Mouse (Mus musculus) left cerebral cortex, adult 2 months (tissue): ENCODE data around the gene Adcy2. TPM values are rescaled to one million over a fixed set of nuclear protein-coding genes. Genes with fewer than 3 reads are reported as not detected.
A peak's percentile ranks its signal among the peaks of the same experiment; 100 is the strongest.

Experiments used
- DNase-seq, 2 experiments: peaks; one replicate each; pipeline ENCODE4 v3.0.0; 2021 to 2022; ENCODE audit warnings: low spot score in 2 of 2, mixed read lengths in 1 of 2; ENCODE audit errors: extremely low spot score in 1 of 2
- H3K27ac ChIP-seq: fragments of 200-600 bp; 2 replicates; pipeline ENCODE4 v1.8.1; 2022
- H3K4me3 ChIP-seq: fragments of 200-600 bp; 2 replicates; pipeline ENCODE4 v1.8.1; 2022
- CTCF ChIP-seq: fragments of 200-600 bp; IDR thresholded peaks from 2 replicates; pipeline ENCODE4 v1.8.1; 2022; ENCODE audit warnings: antibody characterized with exemption, mild to moderate bottlenecking, moderate library complexity
- intact Hi-C: fragments of 180-260 bp; cut with DNase I; formaldehyde crosslinking; loops from one replicate; pipeline ENCODE4 v1.15.1; 2025
- total RNA-seq, 2 experiments: library from RNA; stranded (reverse); gene quantifications; 2 replicates each; pipeline ENCODE4 v1.2.3; 2021

The Adcy2 gene
- total RNA-seq, 2 experiments from 2014 or later, result 130 to 135 TPM

DNA sequence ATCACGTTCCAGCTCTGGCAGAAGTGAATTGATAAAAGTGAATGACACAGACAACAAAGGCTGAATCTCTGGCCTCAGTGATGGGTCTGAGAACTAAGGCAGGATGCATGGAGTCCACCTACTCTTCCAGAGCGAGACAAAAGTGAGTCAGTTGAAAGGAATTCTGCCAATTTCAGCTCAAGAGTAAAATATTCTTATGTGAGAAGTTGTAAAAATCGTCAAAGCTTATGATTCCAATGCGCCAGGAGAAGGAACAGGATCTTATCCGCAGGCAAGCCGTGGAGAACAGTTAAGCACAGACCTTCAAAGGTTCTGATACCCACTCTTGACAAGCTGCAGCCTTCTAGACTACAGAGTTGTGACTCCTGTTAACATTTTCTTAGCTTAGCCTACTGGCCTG, 396.3 kb downstream of the Adcy2 start:
- no peak overlapping the region for H3K4me3 ChIP-seq
- no peak for DNase-seq
- intact Hi-C loops, result loop anchor here (2.0 to 10.0 kb wide), 3 partner anchors 482 to 879 kb away; no protein-coding TSS in a partner anchor
- peak overlapping the region; percentile 63; the same call in 1 of the 2 replicates for H3K27ac ChIP-seq
- no peak for TF ChIP-seq CTCF

DNA sequence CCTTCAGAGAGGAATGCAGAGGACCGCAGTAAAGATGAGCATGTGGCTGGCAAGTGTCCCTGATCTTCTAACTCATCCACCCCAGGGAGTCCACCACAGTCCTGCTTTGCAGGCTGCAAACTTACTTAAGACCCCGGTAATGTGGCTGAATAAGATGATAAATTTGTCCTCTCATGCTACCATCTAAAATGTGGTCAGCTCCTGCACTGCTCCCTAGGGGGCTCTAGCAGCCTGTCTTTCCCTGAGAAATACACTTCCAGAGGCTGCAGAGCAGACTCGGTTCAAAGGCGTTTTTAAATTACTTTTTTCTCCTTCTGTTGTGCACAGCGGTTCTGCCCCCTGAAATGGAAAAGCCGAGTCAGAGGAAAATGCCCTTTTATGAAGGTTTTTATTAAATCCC, 398.2 kb downstream of the Adcy2 start:
- peak; percentile 79 for TF ChIP-seq CTCF
- intact Hi-C loops, result loop anchor here (2.0 to 10.0 kb wide), 3 partner anchors 402 to 881 kb away; no protein-coding TSS in a partner anchor
- peak in 1 of 2 experiments; percentile 51 for DNase-seq
- Histone ChIP-seq H3K4me3 (no peak overlapping the region), H3K27ac (peak overlapping the region; percentile 69; the same call in 1 of the 2 replicates)

DNA sequence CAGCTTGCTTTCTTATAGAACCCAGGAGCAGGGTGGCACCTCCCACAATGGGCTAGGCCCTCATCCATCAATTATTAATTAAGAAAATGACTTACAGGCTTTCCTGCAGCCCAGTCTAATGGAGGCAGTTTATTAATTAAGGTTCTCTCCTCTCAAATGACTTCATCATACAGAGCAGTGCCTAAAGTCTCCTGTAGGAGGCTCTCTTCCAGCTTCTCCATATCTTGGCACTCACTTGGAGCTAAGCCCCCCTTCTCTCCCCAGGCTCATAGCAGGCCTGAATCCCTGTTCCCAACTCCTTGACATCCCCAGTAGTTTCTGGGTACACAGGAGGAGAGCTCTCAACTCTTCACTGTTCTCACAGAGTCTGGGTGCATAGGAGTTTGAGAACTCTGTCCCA, 400.4 kb downstream of the Adcy2 start:
- Histone ChIP-seq H3K27ac (no peak overlapping the region), H3K4me3 (no peak overlapping the region)
- no peak for DNase-seq
- intact Hi-C loops, result loop anchor here (10.0 kb wide), 1 partner anchor 1006 kb away; no protein-coding TSS in a partner anchor
- peak; percentile 45 for TF ChIP-seq CTCF

DNA sequence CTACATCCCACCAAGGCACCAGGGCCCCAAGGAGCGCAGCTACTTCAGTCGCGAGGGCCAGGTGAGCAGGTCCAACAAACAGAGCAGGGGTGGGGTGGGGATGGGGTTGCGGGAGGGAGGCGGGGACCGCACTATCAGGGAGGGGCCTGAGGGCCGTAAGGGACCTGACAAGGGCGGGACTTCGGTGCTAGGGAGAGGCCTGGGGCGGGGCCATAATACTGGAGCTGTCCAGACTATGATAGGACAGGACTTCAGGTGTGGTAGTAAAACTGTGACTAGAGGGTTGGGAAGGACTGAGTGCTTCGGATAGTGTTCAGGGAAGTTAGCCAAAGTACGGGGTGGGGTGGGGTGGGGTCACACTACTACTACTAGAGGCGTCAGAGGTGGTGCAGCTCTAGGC, 401.7 kb downstream of the Adcy2 start:
- intact Hi-C loops, result loop anchor here (10.0 kb wide), 1 partner anchor 1007 kb away; no protein-coding TSS in a partner anchor
- peak overlapping the region; percentile 56 for H3K4me3 ChIP-seq
- DNase-seq, result peak in 1 of 2 experiments; percentile 23
- peak overlapping the region; percentile 75 for H3K27ac ChIP-seq
- TF ChIP-seq CTCF, result no peak

DNA sequence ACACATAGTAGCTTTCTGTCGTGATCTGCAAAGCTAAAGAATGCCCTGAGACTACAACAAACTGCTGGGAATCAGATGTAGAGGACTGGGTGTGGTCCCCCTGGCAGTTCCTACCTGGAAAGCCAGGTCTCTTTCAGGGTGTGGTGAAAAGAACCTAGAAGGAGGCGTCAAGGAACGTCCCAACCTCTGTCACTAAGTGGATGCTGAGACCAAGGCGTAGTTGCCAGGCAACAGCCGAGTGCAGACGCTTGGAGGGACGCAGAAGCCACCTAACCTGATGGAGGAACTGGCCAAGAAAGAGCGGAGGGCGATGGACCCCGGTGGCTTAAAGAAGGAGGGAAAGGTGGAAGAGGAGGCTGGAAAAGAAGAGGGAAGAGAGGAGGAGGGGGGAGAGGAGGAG, 402.1 kb downstream of the Adcy2 start, which contains the start of gene 1700001L19Rik:
Gene 1700001L19Rik, plus strand, starts transcription at position 223 of the 400 bp plus-strand sequence.
- H3K4me3 ChIP-seq, result peak within 1 kb of the TSS; percentile 56
- DNase-seq, result peak; percentile 48 to 57
- intact Hi-C loops, result loop anchor here (10.0 kb wide), 1 partner anchor 1008 kb away; no protein-coding TSS in a partner anchor
- peak within 1 kb of the TSS; percentile 75 for H3K27ac ChIP-seq
- no peak for TF ChIP-seq CTCF

DNA sequence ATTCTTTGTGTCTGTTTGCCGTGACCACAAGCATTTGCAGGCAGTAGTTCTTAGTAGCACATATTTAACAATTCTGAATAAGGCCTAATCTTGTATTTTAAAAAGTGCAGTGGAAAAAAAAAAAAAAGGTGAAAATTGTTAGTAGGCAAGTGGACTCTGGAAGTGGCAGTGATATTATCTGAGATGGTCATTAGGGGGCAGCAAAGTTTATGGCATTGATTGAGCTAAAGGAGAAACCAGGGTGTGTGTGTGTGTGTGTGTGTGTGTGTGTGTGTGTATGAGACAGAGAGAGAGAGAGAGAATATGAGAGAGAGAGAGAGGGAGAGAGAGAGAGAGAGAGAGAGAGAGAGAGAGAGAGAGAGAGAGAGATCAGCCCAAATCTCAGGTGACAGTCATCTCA, 405.5 kb downstream of the Adcy2 start:
- intact Hi-C loops, result loop anchor here (10.0 kb wide), 1 partner anchor 1011 kb away; no protein-coding TSS in a partner anchor
- peak; percentile 34 for TF ChIP-seq CTCF
- no peak overlapping the region for H3K4me3 ChIP-seq
- H3K27ac ChIP-seq, result no peak overlapping the region
- DNase-seq, result no peak

DNA sequence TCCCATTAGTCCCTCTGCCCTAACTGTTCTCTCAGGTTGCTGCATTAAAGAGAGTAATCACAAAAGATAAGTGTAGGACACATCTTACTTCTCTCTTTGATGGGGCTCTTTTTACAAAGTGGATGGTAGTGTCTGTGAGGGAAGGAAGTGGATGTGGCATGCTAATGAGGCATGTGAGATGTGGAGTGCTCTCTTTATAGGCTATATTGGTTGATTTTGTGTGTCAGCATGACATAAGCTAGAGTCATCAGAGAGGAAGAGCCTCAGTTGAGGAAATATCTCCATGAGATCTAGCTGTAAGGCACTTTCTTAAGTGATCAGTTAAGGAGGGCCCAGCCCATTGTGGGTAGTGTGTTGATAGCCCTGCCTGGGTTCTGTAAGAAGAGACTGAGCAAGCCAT, 411.0 kb downstream of the Adcy2 start:
- no peak overlapping the region for H3K27ac ChIP-seq
- intact Hi-C loops, result no loop called here
- DNase-seq, result no peak
- TF ChIP-seq CTCF, result no peak
- H3K4me3 ChIP-seq, result no peak overlapping the region

DNA sequence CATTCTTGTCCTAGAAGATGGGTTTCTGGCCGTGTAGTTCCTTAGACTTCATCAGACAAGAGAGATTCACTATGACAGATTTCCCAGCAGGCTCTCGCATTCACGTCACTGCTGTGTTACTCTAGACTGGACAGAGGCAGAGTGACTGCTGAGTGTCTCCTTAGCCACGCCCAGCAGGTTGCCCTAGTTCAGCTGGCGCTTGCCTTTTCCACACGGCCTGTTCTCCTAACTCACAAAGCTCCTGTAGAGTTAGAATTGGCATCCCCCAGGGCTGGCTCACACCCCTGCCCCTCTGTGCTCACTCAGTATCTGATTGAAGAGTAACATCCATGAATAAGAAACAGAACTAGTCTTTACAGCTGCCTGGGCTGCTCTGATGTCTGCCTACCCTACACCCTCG, 413.9 kb downstream of the Adcy2 start:
- no peak for DNase-seq
- intact Hi-C loops, result no loop called here
- TF ChIP-seq CTCF, result no peak
- no peak overlapping the region for H3K27ac ChIP-seq
- H3K4me3 ChIP-seq, result no peak overlapping the region

DNA sequence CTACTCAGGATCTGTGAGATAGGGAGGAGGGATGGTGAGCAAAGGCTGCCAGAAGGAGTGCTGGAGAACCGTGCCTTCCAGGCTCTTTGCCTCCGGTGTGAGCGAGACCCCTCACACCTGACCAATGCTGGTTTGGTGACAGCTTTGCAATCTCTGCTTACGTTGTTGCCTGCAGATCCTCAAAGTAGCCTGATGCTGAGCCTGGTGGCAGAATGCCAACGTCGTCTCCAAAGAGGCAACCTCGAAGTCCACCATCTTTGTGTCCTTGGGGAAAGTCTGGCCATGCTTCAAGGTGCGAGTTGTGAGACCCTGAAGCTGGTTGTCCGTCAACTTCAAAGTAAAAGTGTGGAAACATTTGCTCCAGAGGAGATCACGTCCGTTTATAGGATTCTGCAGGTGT, 415.4 kb downstream of the Adcy2 start:
- DNase-seq, result no peak
- Histone ChIP-seq H3K27ac (no peak overlapping the region), H3K4me3 (no peak overlapping the region)
- intact Hi-C loops, result no loop called here
- no peak for TF ChIP-seq CTCF

DNA sequence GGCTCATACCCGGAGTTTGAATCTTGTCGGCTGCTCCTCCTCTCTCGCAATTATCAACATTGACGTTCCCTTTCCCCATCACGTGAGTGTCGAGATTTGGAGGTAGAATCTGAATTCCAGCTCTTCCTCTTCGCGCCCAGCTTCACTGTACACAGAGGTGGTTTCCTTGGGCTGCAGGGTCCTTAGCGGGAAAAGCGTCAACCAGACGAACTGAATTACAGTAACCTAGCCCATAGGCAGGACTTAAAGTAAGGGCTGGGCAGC, 416.9 kb downstream of the Adcy2 start:
- Histone ChIP-seq H3K27ac (peak overlapping the region; percentile 86), H3K4me3 (peak overlapping the region; percentile 77)
- intact Hi-C loops, result no loop called here
- TF ChIP-seq CTCF, result no peak
- DNase-seq, result no peak

DNA sequence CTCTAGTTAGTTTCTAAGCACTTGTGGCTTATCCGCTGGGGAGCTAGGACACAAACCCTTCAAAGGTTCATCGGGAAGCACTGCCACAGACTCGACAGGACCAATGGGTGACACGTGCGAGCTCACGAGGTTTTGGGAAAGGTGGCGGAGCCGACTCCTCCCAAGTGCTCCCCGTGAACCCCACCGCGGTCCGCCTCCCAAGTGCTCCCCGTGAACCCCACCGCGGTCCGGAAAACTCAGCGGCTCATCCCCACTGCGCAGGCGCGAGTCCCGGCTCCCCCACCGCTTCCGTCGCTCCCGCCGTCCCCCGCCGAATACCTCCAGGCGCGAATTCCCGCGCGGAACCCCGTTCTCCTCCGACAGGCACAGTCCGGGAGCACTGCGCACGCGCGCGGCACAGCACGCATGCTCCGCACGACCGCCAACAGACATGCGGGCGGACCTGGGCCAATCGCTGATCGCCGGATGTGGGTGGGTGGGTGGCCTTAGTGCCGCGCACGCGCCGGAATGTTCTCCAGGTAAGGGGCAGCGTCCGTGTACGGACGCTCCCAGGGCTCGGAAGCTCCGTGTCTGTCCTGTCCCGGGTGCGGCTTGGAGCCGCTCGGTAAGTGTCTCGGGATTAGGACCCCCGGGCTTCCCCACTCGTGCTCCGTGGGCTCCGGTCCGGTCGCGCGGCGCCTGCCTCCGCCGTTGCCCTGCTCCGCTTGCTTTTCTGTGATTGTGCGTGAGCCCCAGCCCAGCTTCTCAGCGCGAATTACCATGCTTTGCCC, 417.4 kb downstream of the Adcy2 start, which contains the start of the genes Mtrr and Fastkd3:
Gene Mtrr, minus strand, starts transcription at position 403 of the 770 bp plus-strand sequence.
Gene Fastkd3, plus strand, starts transcription at position 488 of the 770 bp plus-strand sequence.
- Histone ChIP-seq H3K27ac (peak within 1 kb of the TSS; percentile 86), H3K4me3 (peak within 1 kb of the TSS; percentile 77)
- intact Hi-C loops, result no loop called here
- TF ChIP-seq CTCF, result no peak
- peak; percentile 99 for DNase-seq

DNA sequence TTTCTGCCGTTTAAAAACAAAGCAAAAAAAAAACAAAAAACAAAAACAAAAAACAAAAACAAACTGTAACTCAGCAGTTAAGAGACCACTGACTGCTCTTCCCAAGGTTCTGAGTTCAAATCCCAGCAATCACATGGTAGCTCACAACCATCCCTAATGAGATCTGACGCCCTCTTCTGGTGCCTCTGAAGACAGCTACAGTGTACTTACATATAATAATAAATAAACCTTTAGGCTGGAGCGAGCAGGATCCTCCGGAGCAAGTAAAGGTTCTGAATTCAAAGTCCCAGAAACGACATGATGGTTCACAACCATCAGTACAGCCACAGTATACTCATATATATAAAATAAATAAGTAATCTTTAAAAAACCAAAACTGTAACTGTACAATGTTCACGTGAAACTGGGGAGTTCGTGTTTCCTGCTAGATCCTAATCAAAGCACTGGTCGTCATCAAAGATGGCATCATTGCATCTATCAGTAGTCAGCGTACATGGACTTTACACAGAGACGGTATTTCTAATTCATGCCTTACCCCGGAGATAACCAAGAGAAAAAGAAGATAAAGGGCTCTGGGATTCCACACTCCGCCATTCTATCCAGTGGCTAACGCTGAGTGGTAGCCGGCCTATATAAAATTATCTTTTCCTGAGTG, 418.1 kb downstream of the Adcy2 start:
- intact Hi-C loops, result no loop called here
- peak overlapping the region; percentile 77 for H3K4me3 ChIP-seq
- no peak for DNase-seq
- H3K27ac ChIP-seq, result peak overlapping the region; percentile 80
- no peak; the same call in 1 of the 2 replicates for TF ChIP-seq CTCF
